Mouse (Mus musculus) myocyte (in vitro differentiated cells): ENCODE results near the gene Drd5. TPM values are rescaled to one million over a fixed set of nuclear protein-coding genes. Genes with fewer than 3 reads are reported as not detected.

Experiments
- H3K27me3 ChIP-seq: one replicate; pipeline ENCODE4 v1.6.1; 2011; ENCODE audit not compliant: control insufficient read depth, insufficient read depth, insufficient read length
- H3K36me3 ChIP-seq: one replicate; pipeline ENCODE4 v1.6.1; 2011; ENCODE audit not compliant: control insufficient read depth, insufficient read depth
- H3K4me2 ChIP-seq: one replicate; pipeline ENCODE4 v1.6.1; 2011; ENCODE audit warnings: low read depth, control low read depth
- H3K4me3 ChIP-seq: one replicate; pipeline ENCODE4 v1.5.1; 2011; ENCODE audit warnings: mild to moderate bottlenecking, control low read depth, moderate library complexity
- H3K79me2 ChIP-seq: one replicate; pipeline ENCODE4 v1.6.1; 2011; ENCODE audit not compliant: control insufficient read depth, insufficient read depth
- H3ac ChIP-seq: one replicate; pipeline ENCODE4 v1.6.1; 2011; ENCODE audit not compliant: control insufficient read depth, insufficient read length
- CEBPB ChIP-seq: IDR thresholded peaks from 2 replicates; pipeline ENCODE4 v1.6.1; 2011; ENCODE audit warnings: mild to moderate bottlenecking, moderate library complexity; ENCODE audit not compliant: poor library complexity, insufficient read depth, severe bottlenecking
- E2F4 ChIP-seq: IDR thresholded peaks from one replicate; pipeline ENCODE4 v1.6.1; 2011; ENCODE audit warnings: mild to moderate bottlenecking, control low read depth, moderate library complexity; ENCODE audit not compliant: insufficient read depth
- MAX ChIP-seq: IDR thresholded peaks from one replicate; pipeline ENCODE4 v1.6.1; 2011; ENCODE audit warnings: low read depth, mild to moderate bottlenecking, control low read depth
- MYOD1 ChIP-seq, 3 experiments: IDR thresholded peaks; one replicate each; pipeline ENCODE4 v1.6.1; 2011; ENCODE audit warnings: control low read depth in 2 of 3, low read depth in 2 of 3, mild to moderate bottlenecking in 2 of 3, moderate library complexity in 1 of 3; ENCODE audit not compliant: insufficient read length in 2 of 3, control insufficient read depth in 1 of 3
- MYOG ChIP-seq, 3 experiments: IDR thresholded peaks; one replicate each; pipeline ENCODE4 v1.6.1; 2011; ENCODE audit warnings: control low read depth in 2 of 3, low read depth in 2 of 3, mild to moderate bottlenecking in 2 of 3; ENCODE audit not compliant: insufficient read length in 2 of 3, control insufficient read depth in 1 of 3, insufficient read depth in 1 of 3
- POLR2A ChIP-seq: IDR thresholded peaks from one replicate; pipeline ENCODE4 v1.6.1; 2011; ENCODE audit warnings: low read depth, mild to moderate bottlenecking, control low read depth, moderate library complexity; ENCODE audit not compliant: insufficient read length
- POLR2AphosphoS2 ChIP-seq: IDR thresholded peaks from one replicate; pipeline ENCODE4 v1.6.1; 2011; ENCODE audit warnings: low read depth, control low read depth; ENCODE audit not compliant: insufficient read length
- REST ChIP-seq: IDR thresholded peaks from one replicate; pipeline ENCODE4 v1.6.1; 2011; ENCODE audit warnings: mild to moderate bottlenecking, control low read depth, moderate library complexity; ENCODE audit not compliant: insufficient read depth, insufficient read length
- SRF ChIP-seq: IDR thresholded peaks from one replicate; pipeline ENCODE4 v1.6.1; 2011; ENCODE audit warnings: low read depth; ENCODE audit not compliant: control insufficient read depth, insufficient read length
- TCF12 ChIP-seq: IDR thresholded peaks from one replicate; pipeline ENCODE4 v1.6.1; 2011; ENCODE audit warnings: mild to moderate bottlenecking, control low read depth; ENCODE audit not compliant: poor library complexity, insufficient read depth, severe bottlenecking
- TCF3 ChIP-seq: IDR thresholded peaks from one replicate; pipeline ENCODE4 v1.6.1; 2011; ENCODE audit warnings: low read depth, control low read depth; ENCODE audit not compliant: insufficient read length
- USF1 ChIP-seq: IDR thresholded peaks from one replicate; pipeline ENCODE4 v1.6.1; 2011; ENCODE audit warnings: low read depth, mild to moderate bottlenecking, control low read depth, moderate library complexity
- polyA plus RNA-seq: library from polyadenylated mRNA; unstranded; fragments of >200 nt; fragmentation: generic; extraction: Trizol; gene quantifications from one replicate; pipeline ENCODE4 v1.2.1, GENCODE M21; 2012; ENCODE audit warnings: missing spikeins

The Drd5 gene
- polyA plus RNA-seq, 1 experiment = not detected

DNA sequence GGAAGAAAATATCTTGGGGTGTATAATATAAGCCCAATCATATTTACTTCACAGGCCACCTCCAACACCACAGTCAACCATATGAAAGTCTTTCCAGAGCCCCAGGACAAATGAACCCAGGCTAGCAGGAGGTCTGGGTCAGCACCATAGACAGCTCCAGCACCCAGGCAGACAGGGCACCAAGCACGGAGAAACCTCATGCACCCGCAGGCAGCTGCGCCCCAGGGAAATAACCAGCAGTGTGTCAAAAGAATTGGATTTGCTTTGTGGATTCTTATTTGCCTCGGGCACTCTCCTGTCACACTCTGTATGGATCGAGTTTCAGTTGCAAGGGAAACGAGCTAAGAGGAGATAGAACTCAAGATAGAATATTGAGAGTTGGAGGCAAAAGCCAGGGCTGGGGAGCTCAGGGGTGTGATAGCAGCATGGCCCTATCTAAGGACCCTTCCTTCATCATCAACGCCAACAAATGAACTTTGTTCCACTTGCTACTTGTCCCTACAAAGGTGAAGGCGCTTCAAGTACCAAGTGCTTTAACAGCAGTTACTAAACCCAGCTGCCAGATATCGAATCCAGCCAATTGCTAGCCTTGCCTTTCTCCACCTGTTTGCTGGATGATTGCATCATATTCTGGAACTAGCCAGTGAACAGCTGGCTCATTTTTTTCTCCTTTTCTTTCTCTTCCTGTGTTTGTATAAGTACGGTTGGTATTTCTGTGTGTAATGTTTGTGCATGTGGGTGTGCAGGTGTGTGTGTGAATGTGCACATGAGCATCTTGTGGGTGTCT lies 27.7 kb downstream of the Drd5 start:
- Histone ChIP-seq H3K4me2 (peak overlapping the region; percentile 80), H3K4me3 (no peak overlapping the region), H3K27me3 (peaks cover 32% of the 10 kb centered on the region), H3K36me3 (no peaks in the 10 kb centered on the region), H3K79me2 (no peaks in the 10 kb centered on the region), H3ac (no peak overlapping the region)
- TF ChIP-seq POLR2AphosphoS2 (no peak), TCF12 (peak; percentile 42), TCF3 (no peak), MAX (no peak), USF1 (no peak), MYOD1 (IDR thresholded peaks at IDR 0.05; ENCODE audit: control insufficient read depth in 1 of 3, insufficient read length in 2 of 3, low read depth in 2 of 3) (peak; percentile 31 to 58 (median 40)), CEBPB (peak; percentile 89), SRF (no peak), MYOG (IDR thresholded peaks at IDR 0.05; ENCODE audit: control insufficient read depth in 1 of 3, insufficient read depth in 1 of 3, insufficient read length in 2 of 3, low read depth in 2 of 3) (peak; percentile 47 to 82 (median 76)), POLR2A (no peak), E2F4 (no peak), REST (peak; percentile 92)

DNA sequence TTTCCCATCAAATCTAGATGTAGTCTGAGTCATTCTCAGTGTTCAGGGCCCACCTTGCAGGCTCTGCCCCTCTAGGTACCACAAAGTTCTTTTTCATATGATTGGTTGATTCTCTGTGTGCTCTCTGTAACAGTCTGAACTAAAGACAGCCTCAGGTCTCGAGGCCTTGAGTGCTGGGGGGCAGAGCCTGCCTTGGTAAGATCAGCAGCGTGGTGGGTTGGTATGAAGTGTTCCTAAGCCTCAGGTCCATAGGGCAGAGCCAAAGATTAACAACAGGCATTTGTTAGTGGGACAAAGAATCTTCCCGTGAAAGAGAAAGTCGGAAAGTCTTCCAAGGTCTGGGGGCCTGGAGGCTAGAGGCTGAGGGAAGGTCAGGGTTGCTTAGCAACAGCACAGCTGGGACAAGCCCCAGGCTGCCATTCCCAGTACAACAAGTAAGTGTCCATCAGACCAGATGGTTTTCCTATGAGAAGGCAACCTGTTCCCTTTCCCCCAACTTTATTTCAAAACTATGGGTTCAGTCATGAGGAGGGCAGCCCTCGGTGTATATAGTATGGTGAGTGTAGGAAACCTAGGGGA lies 31.3 kb downstream of the Drd5 start:
- no peak overlapping the region for H3ac ChIP-seq
- H3K79me2 ChIP-seq = no peaks in the 10 kb centered on the region
- peaks cover 36% of the 10 kb centered on the region for H3K27me3 ChIP-seq
- H3K4me2 ChIP-seq = no peak overlapping the region
- no peak overlapping the region for H3K4me3 ChIP-seq
- TF ChIP-seq MAX = no peak
- no peak for TF ChIP-seq USF1
- no peak for TF ChIP-seq POLR2AphosphoS2
- no peak for TF ChIP-seq SRF
- TF ChIP-seq MYOD1 (IDR thresholded peaks at IDR 0.05; ENCODE audit: control insufficient read depth in 1 of 3, insufficient read length in 2 of 3, low read depth in 2 of 3) = no peak
- TF ChIP-seq MYOG (IDR thresholded peaks at IDR 0.05; ENCODE audit: control insufficient read depth in 1 of 3, insufficient read depth in 1 of 3, insufficient read length in 2 of 3, low read depth in 2 of 3) = no peak
- TF ChIP-seq E2F4 = no peak
- TF ChIP-seq CEBPB = no peak
- no peak for TF ChIP-seq TCF12
- no peak for TF ChIP-seq REST
- TF ChIP-seq TCF3 = no peak
- TF ChIP-seq POLR2A = no peak
- no peaks in the 10 kb centered on the region for H3K36me3 ChIP-seq

DNA sequence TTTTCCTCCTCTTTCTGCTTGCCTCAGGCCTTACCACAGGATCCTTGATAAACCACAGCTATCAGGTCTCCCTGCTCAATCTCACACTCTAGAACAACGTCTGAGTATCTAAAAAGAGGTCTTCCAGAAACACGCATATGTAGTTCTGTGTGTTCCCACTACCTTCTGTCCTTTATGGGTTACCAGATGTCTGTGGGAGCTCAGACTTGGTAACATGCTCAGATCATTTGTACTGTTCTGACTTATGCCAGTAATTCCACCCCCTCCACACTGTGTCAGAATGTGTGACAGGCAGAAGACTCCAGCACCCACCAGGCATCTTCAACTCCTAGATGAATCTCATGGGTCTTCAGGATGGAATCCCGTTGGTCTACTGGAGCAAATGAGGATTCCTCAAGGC lies 37.8 kb downstream of the Drd5 start:
- no peak overlapping the region for H3K4me2 ChIP-seq
- H3ac ChIP-seq = no peak overlapping the region
- TF ChIP-seq MYOG (IDR thresholded peaks at IDR 0.05; ENCODE audit: control insufficient read depth in 1 of 3, insufficient read depth in 1 of 3, insufficient read length in 2 of 3, low read depth in 2 of 3) = no peak
- no peak for TF ChIP-seq TCF3
- TF ChIP-seq TCF12 = no peak
- TF ChIP-seq CEBPB = no peak
- TF ChIP-seq POLR2AphosphoS2 = no peak
- TF ChIP-seq REST = no peak
- no peak for TF ChIP-seq MAX
- H3K79me2 ChIP-seq = no peaks in the 10 kb centered on the region
- no peaks in the 10 kb centered on the region for H3K36me3 ChIP-seq
- H3K4me3 ChIP-seq = no peak overlapping the region
- peaks cover 20% of the 10 kb centered on the region for H3K27me3 ChIP-seq

DNA sequence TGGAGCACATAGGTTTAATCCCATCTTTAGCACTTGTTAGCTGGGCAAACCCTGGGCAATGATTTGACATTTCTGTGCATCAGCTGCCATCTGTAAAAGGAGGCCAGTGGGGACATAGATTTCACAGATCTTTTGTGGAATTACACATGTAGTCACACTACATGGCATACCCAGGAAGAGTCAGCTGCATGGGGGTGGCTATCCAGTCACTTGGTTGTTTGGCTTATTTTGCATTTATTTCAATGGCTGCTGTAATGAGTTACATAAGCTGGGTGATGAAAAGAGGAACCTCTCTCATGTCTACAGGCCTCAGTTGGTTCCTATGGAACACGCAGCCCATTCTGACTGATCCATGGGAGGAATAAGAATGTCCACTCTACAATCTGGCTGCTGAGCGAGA lies 40.5 kb downstream of the Drd5 start:
- no peak overlapping the region for H3ac ChIP-seq
- H3K79me2 ChIP-seq = no peaks in the 10 kb centered on the region
- H3K36me3 ChIP-seq = no peaks in the 10 kb centered on the region
- H3K4me3 ChIP-seq = no peak overlapping the region
- TF ChIP-seq MYOG (IDR thresholded peaks at IDR 0.05; ENCODE audit: control insufficient read depth in 1 of 3, insufficient read depth in 1 of 3, insufficient read length in 2 of 3, low read depth in 2 of 3) = no peak
- no peak for TF ChIP-seq MYOD1 (IDR thresholded peaks at IDR 0.05; ENCODE audit: control insufficient read depth in 1 of 3, insufficient read length in 2 of 3, low read depth in 2 of 3)
- TF ChIP-seq REST = no peak
- no peak for TF ChIP-seq SRF
- TF ChIP-seq MAX = no peak
- no peak for TF ChIP-seq E2F4
- TF ChIP-seq CEBPB = no peak
- TF ChIP-seq POLR2AphosphoS2 = no peak
- TF ChIP-seq POLR2A = no peak
- no peak for TF ChIP-seq USF1
- TF ChIP-seq TCF12 = no peak
- TF ChIP-seq TCF3 = no peak
- H3K4me2 ChIP-seq = no peak overlapping the region
- H3K27me3 ChIP-seq = peaks cover 9% of the 10 kb centered on the region
